Mouse (Mus musculus) adrenal gland (tissue): ENCODE measurements around the gene Diras2.

Source experiments
- intact Hi-C: fragments of 180-260 bp; cut with DNase I; formaldehyde crosslinking; loops from one replicate; pipeline ENCODE4 v1.15.1; 2025

Gene Diras2

GRCm38 (mm10) chr13:52552822-52553477 is 21.9 kb upstream of the Diras2 start:
- intact Hi-C loops = no loop called here

- intact Hi-C loops = no loop called here
These were observed 20.2 kb upstream of the Diras2 start for GRCm38 (mm10) chr13:52551275-52551674.

GRCm38 (mm10) chr13:52550690-52551193 is 19.7 kb upstream of the Diras2 start:
- intact Hi-C loops = no loop called here

GRCm38 (mm10) chr13:52546288-52546687 is 15.2 kb upstream of the Diras2 start:
- intact Hi-C loops = no loop called here

- intact Hi-C loops = no loop called here
These were observed 11.6 kb upstream of the Diras2 start for GRCm38 (mm10) chr13:52542636-52543035.

GRCm38 (mm10) chr13:52542036-52542526 is 11.0 kb upstream of the Diras2 start:
- intact Hi-C loops = no loop called here

- intact Hi-C loops = no loop called here
These were observed 10.4 kb upstream of the Diras2 start for GRCm38 (mm10) chr13:52541385-52542035.

GRCm38 (mm10) chr13:52539461-52539860 is 8.4 kb upstream of the Diras2 start:
- intact Hi-C loops = loop anchor here (5.0 kb wide), 2 partner anchors 88 to 287 kb away; no protein-coding TSS in a partner anchor

- intact Hi-C loops = loop anchor here (5.0 kb wide), 2 partner anchors 89 to 286 kb away; no protein-coding TSS in a partner anchor
These were observed 7.6 kb upstream of the Diras2 start for GRCm38 (mm10) chr13:52538588-52539116.

GRCm38 (mm10) chr13:52537754-52538587 is 6.9 kb upstream of the Diras2 start:
- intact Hi-C loops = loop anchor here (5.0 kb wide), 2 partner anchors 89 to 286 kb away; no protein-coding TSS in a partner anchor

- intact Hi-C loops = loop anchor here (1.0 to 5.0 kb wide), 3 partner anchors 92 to 283 kb away; no protein-coding TSS in a partner anchor
These were observed 4.5 kb upstream of the Diras2 start for GRCm38 (mm10) chr13:52535542-52535941.

GRCm38 (mm10) chr13:52533644-52534043 is 2.6 kb upstream of the Diras2 start:
- intact Hi-C loops = loop anchor here (5.0 kb wide), 1 partner anchor 696 kb away; no protein-coding TSS in a partner anchor

GRCm38 (mm10) chr13:52530008-52530945 is 802 bp downstream of the Diras2 start:
- intact Hi-C loops = loop anchor here (1.0 to 5.0 kb wide), 2 partner anchors 255 to 693 kb away; no protein-coding TSS in a partner anchor

- intact Hi-C loops = no loop called here
These were observed 1.7 kb downstream of the Diras2 start for GRCm38 (mm10) chr13:52529188-52529972.

GRCm38 (mm10) chr13:52528786-52529185 is 2.3 kb downstream of the Diras2 start:
- intact Hi-C loops = no loop called here

GRCm38 (mm10) chr13:52528281-52528680 is 2.8 kb downstream of the Diras2 start:
- intact Hi-C loops = no loop called here

GRCm38 (mm10) chr13:52526249-52527035 is 4.6 kb downstream of the Diras2 start:
- intact Hi-C loops = no loop called here

- intact Hi-C loops = no loop called here
These were observed 6.8 kb downstream of the Diras2 start for GRCm38 (mm10) chr13:52524313-52524712.
